Mouse (Mus musculus) olfactory bulb, adult 2 months (tissue): ENCODE data around the gene Morc4.

Experiments
- CTCF ChIP-seq: fragments of 200-500 bp; IDR thresholded peaks from 2 replicates; pipeline ENCODE4 v1.5.1; 2012; ENCODE audit warnings: low read depth, mild to moderate bottlenecking, low read length, moderate library complexity; ENCODE audit not compliant: insufficient read depth
- POLR2A ChIP-seq: fragments of 200-500 bp; IDR thresholded peaks from 2 replicates; pipeline ENCODE4 v1.6.1; 2012; ENCODE audit warnings: mild to moderate bottlenecking, low read depth, low read length, moderate library complexity; ENCODE audit not compliant: insufficient read depth

- no peak for TF ChIP-seq POLR2A
- TF ChIP-seq CTCF: no peak
Observed at GRCm38 (mm10) chrX:139782278-139783044, 89.0 kb downstream of the Morc4 start, which contains the start of gene Ripply1.
